Mouse (Mus musculus) intestine, postnatal 0 days (tissue): ENCODE results near the gene Mrvi1. TPM values are rescaled to one million over a fixed set of nuclear protein-coding genes. Genes with fewer than 3 reads are reported as not detected.

ENCODE experiments used
- ATAC-seq: fragments of 200-750 bp; cut with Nextera tagmentation; 2 replicates; pipeline ENCODE4 v1.8.0; 2017; ENCODE audit warnings: mild to moderate bottlenecking, moderate TSS enrichment, moderate library complexity
- H3K27ac ChIP-seq: fragments of 300-500 bp; sonication (generic); 2 replicates; pipeline ENCODE4 v1.5.1; 2014; ENCODE audit warnings: mild to moderate bottlenecking, low read depth, low read length, moderate library complexity
- H3K27me3 ChIP-seq: fragments of 300-500 bp; sonication (generic); replicated peaks from 2 replicates; pipeline ENCODE4 v1.6.1; 2014; ENCODE audit warnings: low read length, mixed read lengths; ENCODE audit not compliant: control insufficient read depth, insufficient read depth
- H3K36me3 ChIP-seq: fragments of 300-500 bp; sonication (generic); 2 replicates; pipeline ENCODE4 v1.6.1; 2014; ENCODE audit warnings: mild to moderate bottlenecking, moderate library complexity; ENCODE audit not compliant: control insufficient read depth, insufficient read depth
- H3K4me1 ChIP-seq: fragments of 300-500 bp; sonication (generic); replicated peaks from 2 replicates; pipeline ENCODE4 v1.6.1; 2014; ENCODE audit warnings: antibody characterized with exemption, low read length, mixed read lengths; ENCODE audit not compliant: control insufficient read depth, insufficient read depth
- H3K4me2 ChIP-seq: fragments of 300-500 bp; sonication (generic); replicated peaks from 2 replicates; pipeline ENCODE4 v1.6.1; 2014; ENCODE audit warnings: low read depth, mild to moderate bottlenecking, moderate library complexity
- H3K4me3 ChIP-seq: fragments of 300-500 bp; sonication (generic); 2 replicates; pipeline ENCODE4 v1.5.1; 2014; ENCODE audit warnings: low read depth, low read length
- H3K9ac ChIP-seq: fragments of 300-500 bp; sonication (generic); 2 replicates; pipeline ENCODE4 v1.6.1; 2014; ENCODE audit warnings: mild to moderate bottlenecking, low read depth, low read length
- H3K9me3 ChIP-seq: fragments of 300-500 bp; sonication (generic); 2 replicates; pipeline ENCODE4 v1.6.1; 2016; ENCODE audit warnings: mixed run types; ENCODE audit not compliant: control insufficient read depth
- CTCF ChIP-seq: sonication (generic); IDR thresholded peaks from 2 replicates; pipeline ENCODE4 v1.5.1; 2016; ENCODE audit warnings: low read depth, mild to moderate bottlenecking, control low read depth, antibody characterized with exemption, moderate library complexity
- WGBS: fragments of 180-500 bp; shearing (Covaris S2); extraction: QIAGEN DNeasy Blood & Tissue Kit; methylation state at CpG from one replicate; pipeline ENCODE4 v1.1.7; 2014; 5-methylcytosine and 5-hydroxymethylcytosine counted together
- polyA plus RNA-seq: library from polyadenylated mRNA; unstranded; fragments of >200 nt; fragmentation: Nextera tagmentation; extraction: Ambion mirVana; gene quantifications from 2 replicates; pipeline ENCODE4 v1.2.1, GENCODE M21; 2015

Gene Mrvi1
- polyA plus RNA-seq, 1 experiment from 2014 or later: 6.7 TPM

GRCm38 (mm10) chr7:110966853-110967252 lies 15.4 kb downstream of the Mrvi1 start:
- H3K9me3 ChIP-seq: no peaks in the 10 kb centered on the region
- H3K9ac ChIP-seq: no peak overlapping the region
- H3K27ac ChIP-seq: no peak overlapping the region
- no peak for ATAC-seq
- TF ChIP-seq CTCF: no peak
- H3K36me3 ChIP-seq: no peaks in the 10 kb centered on the region
- no peak overlapping the region for H3K4me2 ChIP-seq
- no peak overlapping the region for H3K4me3 ChIP-seq
- WGBS: 57% methylated on average over 5 of the region's 5 CpGs
- H3K27me3 ChIP-seq: no peaks in the 10 kb centered on the region
- 0 out of 2 replicates have a peak, but pooled peaks cover 3% of the 10 kb centered on the region for H3K4me1 ChIP-seq

GRCm38 (mm10) chr7:110965387-110965786 lies 16.9 kb downstream of the Mrvi1 start:
- Histone ChIP-seq H3K4me2 (no peak overlapping the region), H3K4me1 (0 out of 2 replicates have a peak, but pooled peaks cover 3% of the 10 kb centered on the region), H3K9ac (no peak overlapping the region), H3K9me3 (no peaks in the 10 kb centered on the region), H3K4me3 (no peak overlapping the region), H3K27me3 (no peaks in the 10 kb centered on the region), H3K36me3 (no peaks in the 10 kb centered on the region), H3K27ac (no peak overlapping the region)
- WGBS: 82% methylated on average over 3 of the region's 3 CpGs
- no peak for TF ChIP-seq CTCF
- ATAC-seq: no peak

- no peak for TF ChIP-seq CTCF
- Histone ChIP-seq H3K9ac (no peak overlapping the region), H3K4me2 (no peak overlapping the region), H3K27me3 (no peaks in the 10 kb centered on the region), H3K36me3 (no peaks in the 10 kb centered on the region), H3K27ac (no peak overlapping the region), H3K4me3 (no peak overlapping the region), H3K9me3 (no peaks in the 10 kb centered on the region), H3K4me1 (0 out of 2 replicates have a peak, but pooled peaks cover 3% of the 10 kb centered on the region)
- 75% methylated on average over 3 of the region's 3 CpGs for WGBS
- ATAC-seq: no peak
Observed at GRCm38 (mm10) chr7:110963655-110963997, 18.6 kb downstream of the Mrvi1 start.

- 0 out of 2 replicates have a peak, but pooled peaks cover 3% of the 10 kb centered on the region for H3K4me1 ChIP-seq
- 74% methylated on average over 9 of the region's 9 CpGs for WGBS
- no peak for ATAC-seq
- H3K4me2 ChIP-seq: no peak overlapping the region
- H3K27ac ChIP-seq: no peak overlapping the region
- no peaks in the 10 kb centered on the region for H3K9me3 ChIP-seq
- no peak for TF ChIP-seq CTCF
- H3K4me3 ChIP-seq: no peak overlapping the region
- H3K36me3 ChIP-seq: no peaks in the 10 kb centered on the region
- H3K27me3 ChIP-seq: no peaks in the 10 kb centered on the region
- no peak overlapping the region for H3K9ac ChIP-seq
Observed at GRCm38 (mm10) chr7:110962943-110963654, 19.2 kb downstream of the Mrvi1 start.

GRCm38 (mm10) chr7:110962497-110962896 lies 19.8 kb downstream of the Mrvi1 start:
- Histone ChIP-seq H3K27ac (no peak overlapping the region), H3K4me2 (no peak overlapping the region), H3K9me3 (no peaks in the 10 kb centered on the region), H3K4me3 (no peak overlapping the region), H3K4me1 (0 out of 2 replicates have a peak, but pooled peaks cover 3% of the 10 kb centered on the region), H3K36me3 (no peaks in the 10 kb centered on the region), H3K9ac (no peak overlapping the region), H3K27me3 (no peaks in the 10 kb centered on the region)
- no peak for ATAC-seq
- no peak for TF ChIP-seq CTCF
- WGBS: 92% methylated on average over 3 of the region's 3 CpGs

GRCm38 (mm10) chr7:110956422-110957170 lies 25.7 kb downstream of the Mrvi1 start:
- Histone ChIP-seq H3K9ac (no peak overlapping the region), H3K36me3 (no peaks in the 10 kb centered on the region), H3K4me1 (no peaks in the 10 kb centered on the region), H3K27me3 (no peaks in the 10 kb centered on the region), H3K4me2 (no peak overlapping the region), H3K27ac (no peak overlapping the region), H3K9me3 (no peaks in the 10 kb centered on the region), H3K4me3 (no peak overlapping the region)
- ATAC-seq: no peak
- WGBS: 86% methylated on average over 14 of the region's 14 CpGs
- no peak for TF ChIP-seq CTCF
